Mouse (Mus musculus) midbrain, embryonic 14.5 days (tissue): ENCODE data around the gene Dusp8. TPM values are rescaled to one million over a fixed set of nuclear protein-coding genes. Genes with fewer than 3 reads are reported as not detected.

Experiments
- polyA plus RNA-seq: library from polyadenylated mRNA; unstranded; fragments of >200 nt; fragmentation: Nextera tagmentation; extraction: Ambion mirVana; gene quantifications from 2 replicates; pipeline ENCODE4 v1.2.1, GENCODE M21; 2014

Gene Dusp8
- polyA plus RNA-seq, 1 experiment from 2014 or later: 112 TPM

Other genes with a start within 250 kb of the Dusp8 start
- 61.9 and 79.7 TPM in 2 replicates for gene Tollip, start 177.3 kb downstream of the Dusp8 start, polyA plus RNA-seq
- gene Brsk2, start 146.1 kb downstream of the Dusp8 start, polyA plus RNA-seq: 23.9 and 33.5 TPM in 2 replicates
- gene Mob2, start 34.8 kb downstream of the Dusp8 start, polyA plus RNA-seq: 53.5 and 57.2 TPM in 2 replicates
- gene Gm45618, start 24.9 kb upstream of the Dusp8 start, polyA plus RNA-seq: 0.34 TPM in 1 of 2 replicates, not detected in the other
- not detected in 2 replicates for gene Gm39115, start 40.2 kb upstream of the Dusp8 start, polyA plus RNA-seq
- gene Gm45337, start 48.8 kb upstream of the Dusp8 start, polyA plus RNA-seq: not detected in 2 replicates
- not detected in 2 replicates for gene Gm29735, start 61.3 kb upstream of the Dusp8 start, polyA plus RNA-seq
- not detected in 2 replicates for gene Gm4553, start 69.9 kb upstream of the Dusp8 start, polyA plus RNA-seq
- gene Krtap5-2, start 80.2 kb upstream of the Dusp8 start, polyA plus RNA-seq: not detected in 2 replicates
- gene Gm10153, start 94.5 kb upstream of the Dusp8 start, polyA plus RNA-seq: not detected in 2 replicates
- gene Krtap5-3, start 105.5 kb upstream of the Dusp8 start, polyA plus RNA-seq: not detected in 2 replicates
- not detected in 2 replicates for gene Gm7579, start 116.0 kb upstream of the Dusp8 start, polyA plus RNA-seq
- not detected in 2 replicates for gene Krtap5-5, start 134.1 kb upstream of the Dusp8 start, polyA plus RNA-seq
- not detected in 2 replicates for gene Gm40460, start 145.2 kb upstream of the Dusp8 start, polyA plus RNA-seq
- not detected in 2 replicates for gene Gm2431, start 162.5 kb upstream of the Dusp8 start, polyA plus RNA-seq
- gene Gm4559, start 178.5 kb upstream of the Dusp8 start, polyA plus RNA-seq: not detected in 2 replicates
- gene Krtap5-1, start 201.3 kb upstream of the Dusp8 start, polyA plus RNA-seq: not detected in 2 replicates
- gene Krtap5-4, start 207.7 kb upstream of the Dusp8 start, polyA plus RNA-seq: not detected in 2 replicates